Mouse (Mus musculus) stomach, postnatal 0 days (tissue): ENCODE results near the gene Crk.

ENCODE experiments used
- CTCF ChIP-seq: IDR thresholded peaks from 2 replicates; pipeline ENCODE4 v1.5.1; 2016; ENCODE audit warnings: antibody characterized with exemption, low read depth, mild to moderate bottlenecking, moderate library complexity
- EP300 ChIP-seq: optimal IDR thresholded peaks from 2 replicates; pipeline ENCODE3; 2016; ENCODE audit warnings: antibody characterized with exemption

- TF ChIP-seq CTCF: no peak
- no peak for TF ChIP-seq EP300
Measured at GRCm38 (mm10) chr11:75715556-75715955, 36.5 kb downstream of the Crk start.
